In genomic region chr7:113247167-113247566, GRCm38 (mm10) we compare ENCODE assay signal across 26 mouse cellular contexts. TPM values are rescaled to one million over a fixed set of nuclear protein-coding genes. Genes with fewer than 3 reads are reported as not detected.
DNase-seq lines count a peak whose midpoint lies in the region; ATAC-seq and TF ChIP-seq lines count a peak whose summit lies in the region.
"Had no signal": no experiment of that assay in that cellular context is flagged by ENCODE, and none has a peak within 500 bp of the region (broad histone marks: within the 10 kb centered on the region; RNA-seq: fewer than 3 reads in every experiment).

No protein-coding gene starts in this region.

- no peak overlapping the region for H3K4me3 ChIP-seq in layer of hippocampus, adult 2 months
- H3K4me3 ChIP-seq: embryonic facial prominence, embryonic 12.5 days; hindbrain, embryonic 10.5 days; hindbrain, embryonic 15.5 days; kidney, embryonic 15.5 days; limb, embryonic 13.5 days; lung, embryonic 15.5 days; neural tube, embryonic 12.5 days had no signal

- H3K27ac ChIP-seq in layer of hippocampus, adult 2 months, result peak overlapping the region; percentile 93
- H3K27ac ChIP-seq: embryonic facial prominence, embryonic 12.5 days; hindbrain, embryonic 10.5 days; hindbrain, embryonic 15.5 days; kidney, embryonic 15.5 days; limb, embryonic 13.5 days; lung, embryonic 15.5 days; neural tube, embryonic 12.5 days had no signal

- no peak for ATAC-seq in megakaryocyte-erythroid progenitor cell, adult 5-6 weeks (replicated peaks; ENCODE audit: low FRiP score, low TSS enrichment, poor library complexity, severe bottlenecking)
- ATAC-seq: forebrain, embryonic 14.5 days; midbrain, embryonic 16.5 days had no signal

- TF ChIP-seq CTCF in layer of hippocampus, adult 2 months (conservative IDR thresholded peaks at IDR 0.05), result no peak

- no peak for DNase-seq in layer of hippocampus, adult 2 months (ENCODE audit: low spot score in 2 of 2)
- DNase-seq in layer of hippocampus, postnatal 25 days (ENCODE audit: extremely low spot score in 1 of 2, low spot score in 1 of 2), result no peak
- DNase-seq in right cerebral cortex, adult 18-20 months, result peak; percentile 85
- DNase-seq in right cerebral cortex, postnatal 14 days, result no peak
- peak; percentile 30 to 49 for DNase-seq in frontal cortex, postnatal 25 days (ENCODE audit: low spot score in 2 of 2)
- peak; percentile 68 to 80 for DNase-seq in right cerebral cortex, postnatal 36 days (ENCODE audit: low spot score in 2 of 2)
- DNase-seq: adrenal gland, adult 2 months; B cell, adult 2 months; cerebellum, adult 8-10 months; cerebellum, postnatal 25 days; embryo, embryonic 11 days; gastrocnemius, postnatal 10 days; heart, postnatal 14 days; kidney, adult 18-20 months; kidney, postnatal 25 days; thymus, postnatal 4 days had no signal

RNA-seq across cellular contexts. Expression of gene Arntl, which starts 39.9 kb away (rescaled TPM):
- total RNA-seq in layer of hippocampus, adult 2 months (2021), result 10 to 100 TPM; 34.9 to 40.3 TPM
- 10 to 100 TPM; 31.1 to 32.0 TPM for total RNA-seq in layer of hippocampus, postnatal 25 days (2021)
- total RNA-seq in megakaryocyte-erythroid progenitor cell, adult 5-6 weeks (2014; fragmentation: Nextera tagmentation), result 10.7 and 28.0 TPM in 2 replicates
- total RNA-seq in megakaryocyte-erythroid progenitor cell, adult 5-6 weeks (2017), result 7.5 and 8.2 TPM in 2 replicates

Comparison
In these comparisons a context has a peak if more than half of its experiments do, and no peak if none do; other contexts are left out.
1. DNase-seq: peak in right cerebral cortex, adult 18-20 months (single experiment), frontal cortex, postnatal 25 days (2 of 2) and right cerebral cortex, postnatal 36 days (2 of 2); none in layer of hippocampus, adult 2 months (0 of 2), layer of hippocampus, postnatal 25 days (0 of 2) and right cerebral cortex, postnatal 14 days (single experiment).